Mouse (Mus musculus): ENCODE results near the gene Camk1d.

- TF ChIP-seq CTCF (IDR thresholded peaks at IDR 0.05; ENCODE audit: control insufficient read depth, insufficient read depth, insufficient read length) (no peak), MYOD1 (IDR thresholded peaks at IDR 0.05; ENCODE audit: control insufficient read depth, insufficient read length, low read depth) (no peak), MYOG (IDR thresholded peaks at IDR 0.05; ENCODE audit: control insufficient read depth, extremely low read depth, insufficient read length) (no peak)
Measured at GRCm38 (mm10) chr2:5740913-5741312, 26.6 kb upstream of the Camk1d start.
